Mouse (Mus musculus): ENCODE measurements around the gene Slc22a5.

DNA sequence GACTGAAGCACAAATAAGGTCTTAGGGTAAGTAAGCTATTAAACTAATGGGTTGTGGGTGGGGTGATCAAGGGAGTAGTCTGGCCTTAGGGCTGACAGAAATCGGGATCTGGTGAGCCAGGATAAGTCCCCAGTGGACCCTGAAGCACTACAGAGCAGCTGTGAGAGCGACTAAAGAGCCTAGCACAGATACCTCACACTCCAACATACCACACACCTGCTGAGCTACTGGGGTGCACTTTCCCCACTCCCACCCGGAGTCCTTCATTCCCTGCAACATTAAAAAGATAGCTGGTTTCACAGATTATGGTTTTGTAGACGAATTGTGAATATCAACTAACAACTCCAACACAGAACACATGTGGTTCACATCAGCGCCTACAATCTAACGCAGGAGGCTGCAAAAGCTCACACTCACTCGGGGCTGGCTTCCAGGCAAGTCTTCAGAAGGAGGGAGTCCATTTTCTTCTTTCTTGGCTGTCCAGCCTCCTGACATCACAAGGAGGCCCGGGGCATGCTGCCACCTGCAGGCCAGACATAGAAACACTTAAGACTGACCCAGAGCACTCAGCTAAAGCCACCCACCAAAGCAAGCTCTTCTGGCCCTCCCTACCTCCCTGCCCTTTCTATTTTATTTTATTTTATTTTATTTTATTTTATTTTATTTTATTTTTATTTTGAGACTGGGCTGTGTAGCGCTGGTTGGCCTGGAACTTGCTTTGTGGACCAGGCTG is 41.7 kb downstream of the Slc22a5 start:
- TF ChIP-seq POLR2A (IDR thresholded peaks at IDR 0.05; ENCODE audit: insufficient read depth, low read depth, low read length): no peak
- peak; percentile 98 for TF ChIP-seq CTCF (IDR thresholded peaks at IDR 0.05)
